Mouse (Mus musculus): Measurements from ENCODE around the gene Pacs1.

Pacs1 gene

DNA sequence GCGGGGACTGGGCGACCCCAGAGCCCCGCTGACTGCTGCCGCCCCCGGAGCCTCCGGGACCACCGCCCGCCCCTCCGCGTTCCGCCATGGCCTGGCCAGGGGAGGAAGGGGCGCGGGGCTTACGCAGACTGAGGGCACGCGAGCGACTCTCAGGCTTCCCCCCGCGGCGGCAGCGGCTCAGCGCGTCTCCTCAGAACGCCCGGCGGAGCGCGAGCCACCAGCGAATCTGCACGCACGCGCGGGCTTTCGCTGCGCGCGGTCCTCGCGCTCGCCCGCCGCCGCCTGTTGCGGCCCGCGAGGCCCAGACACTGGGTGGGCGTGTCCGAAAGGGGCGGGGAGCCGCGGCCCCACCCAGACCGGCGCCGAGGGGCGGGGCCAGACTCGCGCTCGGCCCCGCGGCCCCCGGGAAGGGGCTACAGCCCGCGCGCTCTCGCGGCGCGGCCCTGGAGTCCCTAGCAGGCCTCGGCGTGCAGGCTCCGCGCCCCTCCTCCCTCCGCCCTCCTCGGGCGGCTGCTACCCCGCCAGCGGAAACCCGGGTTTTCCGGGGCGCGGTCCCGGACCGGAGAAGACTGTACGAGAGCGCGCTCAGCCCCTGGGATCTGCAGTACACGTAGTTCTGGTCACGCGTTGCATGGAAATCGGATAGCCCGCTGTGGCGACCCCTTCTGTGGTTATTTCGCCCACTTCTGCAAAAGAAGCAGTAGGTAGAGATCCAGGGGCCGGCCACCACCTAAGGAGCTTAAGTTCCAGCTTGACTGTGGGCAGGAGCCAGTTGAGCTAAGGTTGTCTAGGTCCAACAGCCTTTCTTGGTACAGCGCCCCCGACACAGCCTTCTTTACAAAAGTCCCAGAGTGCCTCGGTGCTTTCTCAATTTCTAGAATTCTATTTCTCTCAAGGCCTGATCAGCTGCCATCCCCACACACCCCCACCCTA, at the start of gene Pacs1:
Gene Pacs1 (minus strand): TSS at position 319 of the 933 bp plus-strand sequence.
- DNase-seq, result peak; percentile 94 to 96

DNA sequence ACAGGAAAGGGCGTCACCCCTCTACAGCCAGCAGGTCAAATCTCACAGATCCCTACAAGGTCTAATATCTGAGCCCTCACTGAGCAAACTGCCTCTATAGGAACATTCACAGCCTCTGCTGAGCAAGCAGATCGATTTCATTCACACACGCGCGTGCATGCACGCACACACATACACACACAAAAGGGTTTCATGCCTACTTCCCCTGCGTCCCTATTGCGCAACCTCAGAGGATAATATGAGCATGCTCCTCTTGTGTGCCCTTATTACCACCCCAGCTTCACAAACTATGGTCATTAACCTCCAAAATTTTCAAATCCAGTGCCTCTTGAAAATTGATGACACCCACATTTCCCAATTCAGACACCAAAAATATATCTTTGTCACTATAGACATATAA, 40.3 kb upstream of the Pacs1 start:
- no peak for DNase-seq

DNA sequence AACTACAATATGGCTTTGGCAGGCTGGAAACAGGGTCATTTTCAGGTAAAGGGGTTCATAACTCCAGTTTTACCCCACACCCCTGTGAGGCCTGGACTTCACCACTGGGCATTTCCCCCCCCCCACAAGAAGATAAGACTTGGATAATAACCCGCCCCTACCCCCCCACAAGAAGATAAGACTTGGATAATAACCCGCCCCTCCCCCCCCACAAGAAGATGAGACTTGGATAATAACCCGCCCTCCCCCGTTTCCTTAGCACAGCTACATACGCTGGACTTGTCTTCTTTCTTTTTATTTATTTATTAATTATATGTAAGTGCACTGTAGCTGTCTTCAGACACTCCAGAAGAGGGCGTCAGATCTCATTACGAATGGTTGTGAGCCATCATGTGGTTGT, 36.1 kb upstream of the Pacs1 start:
- no peak for DNase-seq

DNA sequence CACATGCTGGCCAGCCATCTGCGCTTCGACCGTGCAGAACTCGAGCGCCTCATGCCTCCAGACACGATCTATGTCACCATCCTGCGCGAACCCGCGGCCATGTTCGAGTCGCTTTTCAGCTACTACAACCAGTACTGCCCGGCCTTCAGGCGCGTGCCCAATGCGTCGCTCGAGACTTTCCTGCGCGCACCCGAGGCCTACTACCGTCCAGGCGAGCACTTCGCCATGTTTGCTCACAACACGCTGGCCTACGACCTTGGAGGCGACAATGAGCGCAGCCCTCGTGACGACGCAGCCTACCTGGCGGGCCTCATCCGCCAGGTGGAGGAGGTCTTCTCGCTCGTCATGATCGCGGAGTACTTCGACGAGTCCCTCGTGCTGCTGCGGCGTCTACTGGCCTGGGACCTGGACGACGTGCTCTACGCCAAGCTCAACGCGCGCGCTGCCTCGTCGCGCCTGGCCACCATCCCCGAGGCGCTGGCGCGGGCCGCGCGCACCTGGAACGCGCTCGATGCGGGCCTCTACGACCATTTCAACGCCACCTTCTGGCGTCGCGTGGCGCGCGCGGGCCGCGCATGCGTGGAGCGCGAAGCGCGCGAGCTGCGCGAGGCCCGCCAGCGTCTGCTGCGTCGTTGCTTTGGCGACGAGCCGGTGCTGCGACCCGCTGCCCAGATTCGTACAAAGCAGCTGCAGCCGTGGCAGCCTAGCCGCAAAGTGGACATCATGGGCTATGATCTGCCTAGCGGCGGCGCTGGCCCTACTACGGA, 34.2 kb upstream of the Pacs1 start:
- DNase-seq, result peak; percentile 35 to 57

DNA sequence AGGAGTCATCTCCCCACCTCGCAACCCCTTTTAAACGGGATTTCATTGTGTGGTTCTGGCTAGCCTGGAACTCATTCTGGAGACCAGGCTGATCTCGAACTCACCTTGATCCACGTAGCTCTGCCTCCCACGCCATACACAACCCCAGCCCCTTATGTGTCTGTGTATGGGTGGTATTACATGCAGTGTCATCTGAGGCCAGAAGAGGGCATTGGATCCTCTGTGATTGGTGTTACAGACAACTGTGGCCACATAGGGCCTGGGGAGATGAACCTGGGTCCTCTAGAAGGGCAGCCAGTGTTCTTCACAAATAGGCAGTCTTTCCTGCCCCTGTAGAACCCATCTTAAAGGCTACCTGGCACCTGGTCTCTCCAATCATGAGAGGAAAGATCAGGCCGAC, 33.4 kb upstream of the Pacs1 start:
- DNase-seq, result no peak

DNA sequence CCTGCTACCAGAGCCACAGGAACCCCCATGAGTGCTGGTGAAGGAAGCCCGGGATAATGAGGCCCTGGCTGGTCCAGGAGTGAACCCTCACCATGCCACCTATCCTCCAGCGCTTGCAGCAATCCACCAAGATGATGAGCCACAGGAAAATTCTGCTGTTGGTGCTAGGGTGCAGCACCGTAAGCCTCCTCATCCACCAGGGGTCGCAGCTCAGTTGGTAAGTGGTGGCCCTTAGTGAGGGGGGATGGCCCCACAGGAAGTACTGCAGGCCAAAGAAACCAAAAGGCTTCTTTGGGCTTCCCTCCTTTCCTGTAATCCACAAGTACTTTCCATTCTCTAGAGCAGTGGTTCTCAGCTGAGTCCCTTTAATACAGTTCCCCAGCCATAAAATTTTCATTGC, 29.5 kb upstream of the Pacs1 start:
- DNase-seq, result peak; percentile 84 to 85

DNA sequence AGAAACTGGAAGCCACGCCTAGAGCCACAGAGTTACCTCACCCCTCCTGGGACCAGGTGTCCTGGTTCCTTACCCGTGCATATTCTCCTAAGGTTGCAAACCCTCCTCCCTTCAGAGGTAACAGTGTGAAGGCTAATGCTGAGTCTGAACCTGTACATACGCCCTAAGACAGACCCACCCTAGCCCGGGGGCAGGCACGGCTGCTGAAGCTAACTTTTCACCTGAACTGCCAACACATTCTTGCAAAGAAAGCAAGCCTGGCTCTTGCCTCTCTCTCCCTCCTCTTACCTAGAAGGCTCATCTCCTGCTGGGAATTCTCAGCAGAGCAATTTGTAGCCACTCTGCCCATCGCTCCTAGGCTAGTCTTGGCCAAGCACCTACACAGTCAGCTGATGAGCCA, 27.7 kb upstream of the Pacs1 start:
- DNase-seq, result no peak

DNA sequence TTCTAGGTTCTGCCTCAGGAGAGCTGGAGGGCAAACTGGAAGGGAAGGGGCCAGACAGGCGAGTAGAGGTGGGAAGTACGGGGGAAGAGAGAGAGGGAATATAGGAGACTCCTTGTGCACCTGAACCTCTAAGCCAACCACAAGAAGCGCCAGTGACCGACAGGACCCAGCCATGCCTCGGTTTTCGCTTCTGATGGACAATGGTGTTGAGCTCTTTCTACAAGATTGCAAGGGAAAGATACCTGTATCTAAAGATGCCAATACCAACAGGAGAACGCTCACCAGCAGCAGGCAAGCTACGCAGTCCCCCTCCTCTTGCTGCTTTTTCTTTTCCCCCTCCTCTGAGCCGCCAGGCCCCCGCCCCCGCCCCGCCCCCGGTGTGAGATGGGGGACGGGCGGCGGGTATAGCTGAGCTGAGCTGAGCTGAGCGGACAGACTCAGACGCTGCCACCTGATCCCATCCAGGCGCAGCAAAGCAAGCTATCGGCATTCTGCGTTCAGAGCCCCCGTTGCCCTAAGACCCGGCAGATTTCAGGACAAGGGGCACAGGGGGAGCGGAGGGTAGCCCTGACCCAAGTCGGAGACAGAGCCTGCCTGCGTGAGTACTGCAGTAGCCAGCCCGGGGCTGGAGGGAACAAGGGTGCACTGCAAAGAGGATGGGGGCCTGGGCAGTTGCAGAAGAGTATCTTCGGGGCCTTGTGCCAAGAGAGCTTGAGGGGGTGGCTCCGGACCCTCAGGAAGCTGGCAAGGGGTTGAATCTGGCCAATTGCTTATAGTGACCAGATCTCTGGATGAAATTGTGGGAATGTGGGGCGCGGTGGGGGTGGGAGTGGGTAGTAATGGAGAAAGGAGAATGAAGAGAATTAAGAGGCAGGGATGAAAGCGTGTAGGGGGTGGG, 25.2 kb upstream of the Pacs1 start, which contains the start of gene Gal3st3:
Gene Gal3st3 (plus strand): TSS at position 429 of the 898 bp plus-strand sequence.
- DNase-seq, result peak; percentile 29 to 46

DNA sequence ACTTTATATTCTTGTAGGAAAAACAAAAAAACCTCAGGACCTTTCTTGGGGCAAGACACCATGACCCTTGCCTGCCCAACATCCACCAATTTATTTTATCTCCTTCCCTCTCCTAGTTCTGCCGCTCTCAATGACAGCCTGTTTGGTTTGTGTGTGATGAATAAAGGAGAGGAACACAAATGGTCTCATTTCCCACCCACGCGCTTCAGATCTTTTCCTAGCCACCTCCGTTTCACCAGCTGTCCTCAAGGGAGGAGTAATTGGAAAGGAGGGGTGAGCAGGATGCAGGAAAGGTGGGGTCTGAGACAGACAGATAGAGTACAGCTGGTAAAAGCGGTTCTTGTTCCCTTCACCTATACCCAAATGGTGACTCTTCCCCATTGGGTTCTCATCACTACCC, 23.7 kb upstream of the Pacs1 start:
- no peak for DNase-seq

DNA sequence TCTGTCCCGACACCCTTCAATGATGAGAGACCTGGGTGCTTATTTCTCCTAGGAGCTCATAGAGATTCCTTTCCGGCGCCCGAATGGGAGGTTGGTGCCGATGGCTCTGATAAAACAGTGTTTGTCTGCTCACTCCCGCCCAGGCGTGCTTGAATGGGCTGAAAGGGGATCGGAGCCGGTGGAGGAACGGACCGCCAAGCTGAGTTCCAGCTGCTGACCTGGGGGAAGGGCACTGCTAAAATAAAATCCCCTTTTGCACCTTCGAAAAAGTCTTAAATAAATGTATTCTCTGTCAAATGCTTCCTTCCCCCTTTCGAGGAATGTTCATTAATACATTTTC, 22.8 kb upstream of the Pacs1 start:
- no peak for DNase-seq

DNA sequence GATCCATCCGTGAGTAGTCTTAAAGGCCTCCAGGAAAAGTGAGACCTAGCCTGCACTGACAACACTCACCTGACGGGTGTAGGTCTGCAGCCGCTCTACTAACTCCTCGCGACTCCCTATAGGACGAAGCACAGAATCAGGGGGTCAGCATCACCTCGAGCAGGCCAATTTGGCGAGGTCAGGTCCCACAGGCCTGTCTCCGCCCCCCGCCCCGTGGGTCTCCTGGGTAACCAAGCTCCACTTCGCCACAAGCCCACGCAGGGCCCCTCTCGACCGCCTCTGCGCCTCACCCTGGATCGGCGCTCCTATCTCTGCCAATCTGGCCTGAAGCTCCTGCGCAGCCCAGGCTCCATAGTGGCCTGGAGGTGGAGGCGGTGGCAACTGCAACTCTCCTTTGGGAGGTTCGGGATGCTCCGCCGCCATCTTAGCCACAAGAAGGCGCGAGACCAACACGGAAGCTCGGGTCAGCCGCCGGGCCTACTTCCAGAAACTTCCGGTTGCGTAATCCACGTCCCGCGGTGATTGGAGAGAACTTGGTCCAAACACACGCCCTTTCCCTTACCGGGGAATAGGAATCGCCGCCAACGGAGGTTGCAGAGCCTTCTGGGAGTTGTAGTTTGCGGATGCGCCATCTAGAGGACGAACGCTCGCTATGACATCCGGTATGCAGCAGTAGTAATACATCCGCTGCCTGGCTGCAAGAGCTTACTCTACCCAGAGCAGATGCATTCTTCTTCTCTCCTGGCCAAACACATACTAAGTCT, 22.2 kb upstream of the Pacs1 start, which contains the start of gene Sf3b2:
Gene Sf3b2 (minus strand): TSS at position 484 of the 764 bp plus-strand sequence.
- peak; percentile 97 to 98 for DNase-seq

DNA sequence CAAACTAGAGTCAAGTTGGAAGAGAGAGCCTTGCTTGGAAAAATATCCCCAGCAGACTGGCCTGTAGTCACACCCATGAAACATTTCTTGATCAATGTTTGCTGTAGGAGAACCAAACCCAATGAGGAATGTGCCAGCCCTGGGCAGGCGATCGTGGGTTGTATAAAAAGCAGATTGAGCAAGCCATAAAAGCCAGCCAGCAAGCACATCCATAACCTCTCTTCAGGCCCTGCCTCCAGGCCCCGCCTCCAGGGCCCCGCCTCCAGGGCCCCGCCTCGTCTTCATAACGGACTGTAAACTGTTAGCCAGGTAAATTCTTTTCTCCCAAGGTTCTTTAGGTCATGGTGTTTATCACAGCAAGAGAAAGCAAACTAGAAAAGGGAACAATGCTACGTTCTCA, 5.5 kb upstream of the Pacs1 start:
- peak in 1 of 2 experiments; percentile 25 for DNase-seq

DNA sequence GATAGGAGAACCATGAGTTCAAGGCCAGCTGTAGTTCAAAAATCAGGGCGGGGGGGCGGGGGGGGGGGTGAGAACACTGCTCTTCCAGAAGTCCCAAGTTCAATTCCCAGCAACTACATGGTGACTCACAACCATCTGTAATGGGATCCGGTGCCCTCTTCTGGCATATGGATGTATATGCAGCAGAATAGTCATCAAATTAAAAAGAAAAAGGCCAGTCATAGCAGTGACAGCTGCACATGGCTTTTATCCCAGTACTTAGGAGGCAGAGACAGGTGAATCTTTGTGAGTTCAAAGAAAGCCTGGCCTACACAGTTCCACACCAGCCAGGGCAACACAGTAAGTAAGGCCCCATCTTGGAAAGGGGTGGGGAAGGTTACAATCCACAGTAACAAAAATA, 4.2 kb upstream of the Pacs1 start:
- DNase-seq, result no peak

DNA sequence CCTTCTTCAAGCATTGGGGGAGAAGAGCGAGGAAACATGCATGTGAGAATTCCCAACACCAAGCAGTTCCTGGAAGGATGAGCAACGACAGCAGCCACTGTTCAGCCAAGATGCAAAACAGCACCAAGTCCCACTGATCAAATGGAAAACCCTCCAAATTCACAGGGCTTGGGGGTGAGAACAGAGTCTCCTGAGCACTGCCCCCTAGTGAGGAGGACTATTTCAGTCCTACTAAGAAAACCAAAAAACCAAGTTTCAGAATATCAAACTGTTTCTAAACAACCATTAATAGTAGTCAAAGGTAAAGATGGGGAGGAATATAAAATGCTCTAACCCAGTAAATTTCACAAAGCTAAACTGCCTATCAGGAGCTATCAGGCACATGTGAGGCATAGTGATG, 3.6 kb upstream of the Pacs1 start:
- DNase-seq, result no peak

DNA sequence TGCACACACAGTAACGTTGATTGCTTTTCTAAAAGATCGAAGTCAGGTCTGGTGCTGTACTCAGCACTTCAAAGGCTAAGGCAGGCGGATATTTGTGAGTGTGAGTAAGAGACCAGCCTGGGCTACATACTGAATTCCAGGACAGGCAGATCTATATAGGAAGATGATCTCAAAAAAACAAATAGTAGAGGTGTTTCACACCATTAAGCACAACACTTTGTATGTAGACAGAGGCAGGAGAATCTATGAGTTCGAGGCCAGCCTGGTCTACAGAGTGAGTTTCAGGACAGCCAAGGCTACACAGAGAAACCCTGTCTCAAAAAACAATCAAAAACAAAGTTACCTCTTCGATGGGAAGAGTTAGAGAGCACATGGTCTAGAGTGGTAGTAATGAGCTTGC, 2.8 kb upstream of the Pacs1 start:
- no peak for DNase-seq

DNA sequence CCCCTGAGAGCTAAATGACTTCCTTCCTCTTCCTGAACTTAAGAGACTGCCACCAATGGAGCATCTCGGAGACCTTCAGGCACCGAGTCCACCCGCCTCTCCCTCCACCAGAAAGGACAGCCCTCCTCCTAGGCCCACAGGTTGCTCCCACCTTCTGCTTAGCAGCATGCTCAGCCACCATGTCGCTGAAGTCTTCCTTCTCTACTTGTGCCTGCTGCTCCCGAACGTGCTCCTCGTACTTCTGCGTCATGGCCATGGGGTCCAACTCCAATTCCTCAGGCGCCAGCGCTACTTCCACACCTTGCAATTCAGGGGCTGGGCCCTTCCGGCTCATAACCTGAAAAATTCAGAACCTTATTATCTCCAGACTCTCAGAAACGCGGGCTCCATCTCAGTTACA, 1.7 kb upstream of the Pacs1 start:
- DNase-seq, result no peak

DNA sequence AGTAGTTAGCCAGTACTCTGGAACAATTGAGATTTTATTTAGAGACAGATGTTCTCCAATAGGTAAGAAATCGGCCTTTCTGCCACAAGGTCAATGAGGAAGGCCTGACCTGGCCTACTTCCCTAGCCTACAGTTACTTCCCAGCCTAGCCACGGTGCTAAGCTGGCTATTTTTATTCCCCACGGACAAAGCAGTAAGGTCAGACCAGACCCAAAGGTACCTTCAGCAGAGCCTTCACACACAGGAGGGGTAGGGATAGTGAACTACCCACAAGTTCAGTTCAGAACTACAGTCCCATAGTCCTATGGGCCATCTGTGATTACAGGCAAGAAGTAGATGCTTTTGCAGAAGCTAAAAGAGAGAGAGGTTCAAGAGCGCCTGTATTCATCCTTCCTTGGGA, 997 bp upstream of the Pacs1 start:
- DNase-seq, result no peak

DNA sequence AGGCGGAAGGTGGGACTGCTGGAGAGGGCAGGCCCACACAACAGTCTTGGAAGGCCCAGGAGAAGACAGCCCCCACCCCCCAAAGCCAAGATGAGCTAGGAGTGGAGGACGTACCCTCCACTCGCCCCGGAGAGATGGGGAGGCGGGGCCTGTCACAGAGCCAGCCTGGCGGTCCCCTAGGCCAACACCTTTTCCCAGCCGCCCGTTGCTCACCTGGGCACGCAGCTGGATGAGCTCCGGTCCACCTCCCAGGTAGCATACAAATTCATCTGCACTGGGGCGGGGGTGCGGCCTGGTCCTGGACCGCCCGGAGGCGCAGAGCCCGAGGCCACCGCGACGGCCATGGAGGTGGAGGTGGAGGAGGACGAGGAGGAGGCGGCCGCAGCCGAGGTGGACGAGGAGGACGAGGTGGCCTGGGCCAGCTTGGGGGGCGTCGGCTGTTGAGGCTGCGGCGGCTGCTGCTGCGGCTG, 558 bp downstream of the Pacs1 start:
- DNase-seq, result peak; percentile 67 to 76

DNA sequence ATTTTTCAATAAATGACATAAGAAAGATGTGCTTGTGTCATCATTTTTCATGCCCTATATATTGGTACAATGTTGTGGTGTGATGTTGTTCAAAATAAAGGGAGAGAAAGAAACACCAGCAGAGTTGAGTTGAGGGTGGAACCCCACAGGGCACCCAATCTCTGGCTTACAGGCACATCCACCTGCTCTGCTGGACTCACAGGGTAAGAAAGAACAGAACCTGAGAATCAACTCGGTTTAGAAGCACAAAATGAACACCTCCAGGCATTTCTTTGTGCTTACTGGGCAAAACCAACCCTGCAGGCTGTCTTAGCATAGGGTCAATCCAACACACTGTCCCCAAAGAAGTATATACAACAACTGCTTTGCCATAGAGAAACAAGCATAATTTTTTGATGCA, 1.5 kb downstream of the Pacs1 start:
- no peak for DNase-seq

DNA sequence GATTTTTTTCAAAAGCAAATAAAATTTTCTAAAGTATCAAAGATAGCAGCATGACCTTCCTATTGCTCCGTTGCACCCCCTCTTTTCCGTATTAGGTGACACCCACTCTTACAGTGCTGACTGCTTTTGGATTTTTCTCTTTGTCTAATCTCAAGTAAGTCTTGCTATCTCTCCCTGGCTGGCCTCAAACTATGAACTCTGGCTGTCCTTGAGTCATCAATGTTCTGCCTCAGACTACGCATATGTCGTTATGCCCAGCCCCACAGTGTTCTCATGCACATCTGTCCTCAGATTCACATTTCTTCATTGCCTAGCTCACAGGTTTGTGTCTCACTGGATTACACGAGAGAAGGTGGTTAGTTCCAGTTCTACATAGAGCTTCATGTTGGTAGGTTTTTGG, 3.5 kb downstream of the Pacs1 start:
- DNase-seq, result no peak

DNA sequence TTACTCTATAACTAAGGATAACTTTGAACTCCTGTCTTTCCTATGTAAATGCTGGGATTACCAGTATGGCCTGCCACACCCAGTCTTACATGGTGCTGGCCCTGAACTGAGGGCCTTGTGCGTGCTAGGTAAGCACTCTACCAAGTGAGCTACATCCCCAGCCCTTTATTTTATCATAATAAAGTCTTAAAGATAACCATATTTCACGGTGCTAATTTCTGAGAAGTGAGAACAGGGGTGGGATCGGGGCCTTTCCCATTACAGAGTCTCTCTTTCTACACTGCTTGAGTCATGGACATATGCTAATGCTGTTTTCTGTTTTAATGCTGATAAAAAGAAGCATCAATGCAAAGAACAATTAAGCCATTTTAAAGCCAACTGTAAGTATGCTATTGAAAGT, 4.0 kb downstream of the Pacs1 start:
- DNase-seq, result no peak

DNA sequence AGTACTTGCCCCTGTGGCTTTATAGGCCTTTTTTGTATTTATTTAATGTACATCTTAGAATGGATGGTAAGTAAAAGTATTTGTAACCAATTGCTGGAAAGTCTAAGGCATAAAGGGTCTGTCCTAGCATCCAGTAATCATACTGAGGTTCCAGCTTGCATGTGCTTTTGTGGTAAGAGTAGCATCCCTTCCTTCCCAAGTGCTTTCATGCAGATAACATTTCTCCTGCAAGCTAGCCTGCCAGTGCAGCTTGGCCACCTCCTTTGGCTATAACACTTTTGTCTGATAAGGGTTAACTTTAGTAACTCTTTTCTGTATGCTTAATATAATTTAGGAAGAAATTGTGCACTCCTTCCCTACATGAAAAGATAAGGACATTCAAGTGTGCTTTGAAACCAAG, 4.9 kb downstream of the Pacs1 start:
- DNase-seq, result no peak
